Mouse (Mus musculus) left cerebral cortex, postnatal 10 days (tissue): ENCODE data around the gene Cpxm2. TPM values are rescaled to one million over a fixed set of nuclear protein-coding genes. Genes with fewer than 3 reads are reported as not detected.

ENCODE experiments used
- DNase-seq, 2 experiments: peaks; one replicate each; pipeline ENCODE4 v3.0.0; 2021 to 2022; ENCODE audit warnings: low spot score in 2 of 2, mixed read lengths in 1 of 2; ENCODE audit errors: extremely low spot score in 1 of 2
- intact Hi-C: fragments of 180-260 bp; cut with DNase I; formaldehyde crosslinking; loops from one replicate; pipeline ENCODE4 v1.15.1; 2025
- total RNA-seq, 2 experiments: library from RNA; stranded (reverse); gene quantifications; 2 replicates each; pipeline ENCODE4 v1.2.3; 2021

The Cpxm2 gene
- total RNA-seq: 1 to 10 TPM; 6.1 to 9.3 TPM

DNA sequence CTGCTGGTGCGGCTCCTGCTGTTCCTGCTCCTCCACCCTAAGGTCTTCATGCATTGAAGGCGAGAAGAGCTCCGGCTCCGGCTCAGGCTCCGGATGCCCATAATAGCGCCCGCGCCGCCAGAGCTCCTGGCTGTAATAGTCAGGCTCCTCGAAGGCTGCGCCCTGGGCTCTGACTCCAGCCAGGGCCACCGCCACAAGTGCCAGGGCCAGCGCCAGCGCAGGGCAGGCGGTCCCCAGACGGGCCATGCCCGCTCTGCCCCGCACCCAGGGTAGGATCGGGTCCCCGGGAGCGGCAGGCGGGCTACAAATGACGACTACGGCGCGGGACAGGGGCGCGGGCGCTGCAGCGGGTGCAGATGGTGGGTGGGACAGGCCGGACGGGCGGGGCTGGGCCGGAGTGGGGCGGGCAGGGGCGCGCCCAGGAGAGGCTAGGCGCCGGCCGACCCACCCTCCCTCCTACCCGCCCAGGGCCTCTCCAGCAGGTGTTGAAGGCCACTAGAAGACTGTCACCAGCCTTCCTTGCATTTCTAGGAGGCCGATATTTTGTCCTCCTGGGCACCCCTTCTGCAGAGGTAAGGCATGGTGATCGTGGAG, at the start of gene Cpxm2:
Gene Cpxm2, minus strand, starts transcription at position 372 of the 594 bp plus-strand sequence.
- intact Hi-C loops: no loop called here
- DNase-seq: peak in 1 of 2 experiments; percentile 34

DNA sequence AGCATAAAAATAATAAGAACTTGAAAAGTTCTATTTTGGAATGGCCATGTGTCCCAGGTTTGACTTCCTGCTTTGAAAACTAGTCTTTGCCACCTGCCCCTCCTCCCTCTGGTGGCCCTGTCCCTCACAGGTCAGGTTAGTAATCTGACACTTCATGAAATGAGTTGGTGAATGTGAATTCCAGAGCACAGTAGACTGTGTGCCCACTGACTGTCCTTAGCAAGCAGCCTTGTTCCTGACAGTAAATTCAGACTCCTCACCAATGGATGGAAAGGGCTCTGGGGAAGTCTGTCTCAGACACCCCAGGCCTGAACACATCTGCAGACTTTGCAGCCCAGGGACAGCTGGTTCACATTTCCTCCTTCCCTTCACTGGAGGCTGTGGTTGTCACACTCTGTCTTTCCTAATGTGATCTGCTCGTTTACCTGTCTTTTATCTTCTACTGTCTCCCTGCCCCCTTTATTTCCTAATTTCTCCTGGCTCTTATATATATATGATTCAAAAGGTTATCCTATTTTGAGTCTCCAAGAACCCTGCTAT, 49.6 kb upstream of the Cpxm2 start:
- DNase-seq: no peak
- intact Hi-C loops: no loop called here

DNA sequence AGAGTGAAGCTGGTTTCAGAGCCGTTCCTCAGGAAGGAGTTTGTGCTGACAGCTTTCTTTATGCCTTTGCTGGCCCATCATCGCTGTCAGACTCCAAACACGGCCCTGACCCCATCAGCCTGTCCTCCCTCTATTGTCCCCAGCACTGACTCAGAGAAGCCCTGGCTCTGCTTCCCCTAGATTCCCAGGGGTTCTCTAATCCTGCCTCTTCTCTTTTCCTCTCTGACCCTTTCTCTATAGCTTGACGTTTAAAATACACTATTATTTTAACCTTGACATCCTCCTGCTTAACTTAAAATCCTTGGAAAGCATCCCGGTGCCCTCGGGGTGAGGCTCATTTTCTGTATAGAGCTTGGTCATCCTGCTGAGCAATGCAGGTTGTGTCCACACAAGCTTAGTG, 45.1 kb upstream of the Cpxm2 start:
- no peak for DNase-seq
- intact Hi-C loops: no loop called here

DNA sequence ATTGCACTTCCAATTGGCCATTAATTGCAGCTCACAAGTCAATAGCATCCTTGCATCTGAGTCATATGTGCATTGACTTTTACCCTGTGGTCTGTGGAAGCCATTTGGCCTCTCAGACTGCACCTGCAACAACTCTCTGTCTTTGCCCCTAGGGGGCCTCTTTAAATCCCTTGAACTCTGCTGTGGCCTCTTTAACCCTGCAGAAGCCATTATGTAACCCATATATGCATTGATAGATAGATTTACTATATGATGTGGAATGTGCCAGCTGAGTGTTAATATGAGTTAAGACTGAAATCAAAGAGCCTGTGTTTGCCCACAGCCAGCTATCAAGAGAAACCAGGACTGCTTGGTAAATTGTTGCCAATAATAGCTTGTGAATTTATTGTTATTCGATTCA, 44.3 kb upstream of the Cpxm2 start:
- DNase-seq: no peak
- intact Hi-C loops: no loop called here

DNA sequence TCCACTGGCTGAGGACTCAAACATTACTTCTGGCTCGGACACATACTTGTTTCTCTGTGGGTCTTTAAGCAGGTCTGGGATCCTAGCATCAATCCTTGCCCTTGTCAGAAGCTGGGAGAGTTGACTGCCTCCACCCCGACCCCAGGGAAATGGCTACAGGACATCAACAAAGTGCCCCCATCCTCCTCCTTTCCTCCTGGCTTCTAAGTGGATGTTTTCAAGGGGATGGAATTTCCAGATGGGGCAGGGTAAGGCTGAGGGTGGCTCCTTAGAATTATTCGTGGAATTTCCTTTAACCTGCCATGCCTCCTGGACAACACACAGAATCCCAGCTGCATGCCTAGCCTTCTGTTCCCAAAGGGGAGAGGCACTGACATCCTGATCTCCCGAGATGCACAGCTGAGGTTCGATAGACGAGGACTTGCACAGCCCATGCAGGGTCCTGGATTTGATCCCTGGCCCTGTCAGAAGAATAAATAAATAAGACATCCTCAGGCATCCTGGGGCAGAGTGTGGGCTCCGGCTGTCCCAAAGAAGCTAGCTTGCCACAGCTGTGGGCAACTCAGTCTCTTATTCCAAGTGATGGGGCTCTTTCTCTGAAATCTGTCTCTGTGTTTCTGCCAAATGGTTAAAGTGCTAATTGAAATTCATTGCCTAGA, 43.4 kb upstream of the Cpxm2 start:
- intact Hi-C loops: no loop called here
- DNase-seq: no peak

DNA sequence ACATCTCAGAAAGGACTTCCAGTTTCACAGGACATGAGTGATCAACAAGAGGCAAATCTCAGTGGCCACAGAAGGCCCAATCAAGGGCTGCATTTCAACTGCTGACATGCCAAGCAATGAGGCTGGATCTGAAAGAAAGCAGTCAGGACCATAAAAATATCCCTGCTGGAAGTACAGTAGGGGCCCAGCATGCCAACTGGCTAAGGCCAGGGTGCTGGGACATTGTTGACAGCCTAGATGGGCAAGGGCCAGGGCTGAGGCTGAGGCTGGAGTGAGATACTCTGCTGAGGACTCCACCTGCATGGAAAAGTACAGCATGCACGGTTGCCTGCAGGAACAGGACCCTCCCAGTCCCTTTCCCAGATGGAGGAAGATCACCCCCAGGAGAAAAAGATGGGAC, 42.0 kb upstream of the Cpxm2 start:
- intact Hi-C loops: no loop called here
- no peak for DNase-seq

DNA sequence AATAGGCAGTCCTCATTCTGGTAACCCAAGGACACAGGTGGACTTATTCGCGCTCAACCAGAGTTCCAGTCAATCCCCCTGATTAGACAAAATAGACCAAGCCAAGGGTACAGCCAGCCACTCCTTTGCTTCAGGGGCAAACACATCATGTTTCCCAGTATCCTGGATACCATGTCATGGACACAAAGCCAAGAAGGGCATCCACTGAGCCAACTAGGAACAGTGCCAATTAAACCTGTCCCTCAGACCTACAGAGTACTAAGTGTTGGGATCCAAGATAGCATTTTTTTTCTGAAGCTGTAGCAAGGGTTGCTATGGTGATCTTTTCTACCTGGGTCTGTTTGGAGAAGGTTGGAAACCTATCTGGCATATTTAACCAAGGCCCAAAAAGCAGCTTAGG, 39.1 kb upstream of the Cpxm2 start:
- intact Hi-C loops: no loop called here
- no peak for DNase-seq

DNA sequence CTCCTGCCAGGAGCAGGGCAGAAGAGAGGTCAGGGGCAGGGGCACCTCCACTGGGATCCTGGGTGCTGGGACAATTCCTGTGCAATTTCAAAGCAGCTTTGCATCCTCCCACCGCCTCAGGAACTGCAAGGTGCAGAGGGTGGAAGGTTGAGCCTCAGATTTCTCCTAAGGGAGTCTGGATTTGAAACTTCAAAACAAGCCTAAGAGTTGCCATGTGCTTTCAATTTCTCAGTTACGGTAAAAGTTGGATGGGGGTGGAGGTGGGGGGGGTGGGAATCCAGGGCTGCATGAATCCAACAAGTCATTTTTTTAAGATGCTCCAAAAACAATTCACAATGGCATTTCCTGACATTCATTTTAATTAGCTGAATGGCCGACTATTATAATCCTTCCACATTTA, 32.9 kb upstream of the Cpxm2 start:
- no peak for DNase-seq
- intact Hi-C loops: no loop called here

DNA sequence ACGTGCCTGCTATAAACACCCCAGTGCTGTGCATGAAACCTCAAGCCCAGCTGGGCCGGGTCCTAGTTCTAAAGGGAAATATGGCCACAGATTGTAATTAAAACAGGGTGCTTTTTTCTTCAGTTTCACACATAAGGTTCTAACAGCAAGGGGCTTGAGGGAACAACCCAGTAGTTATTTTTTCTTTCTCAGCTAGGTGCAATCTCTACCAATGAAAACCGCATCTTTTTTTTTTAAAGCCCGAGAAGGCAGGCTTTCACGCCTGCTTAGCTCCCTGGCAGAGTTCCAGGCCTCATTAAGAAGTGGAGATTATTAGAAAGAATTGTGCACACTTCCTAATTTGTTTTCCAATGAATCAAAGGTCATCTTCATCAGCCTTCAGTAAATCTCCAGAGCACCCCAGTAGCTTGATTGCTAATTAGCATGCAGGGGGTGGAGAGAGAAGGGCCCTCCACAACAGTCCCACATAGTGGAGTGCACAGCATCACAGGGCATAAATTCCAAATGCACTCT, 29.4 kb upstream of the Cpxm2 start:
- DNase-seq: no peak

DNA sequence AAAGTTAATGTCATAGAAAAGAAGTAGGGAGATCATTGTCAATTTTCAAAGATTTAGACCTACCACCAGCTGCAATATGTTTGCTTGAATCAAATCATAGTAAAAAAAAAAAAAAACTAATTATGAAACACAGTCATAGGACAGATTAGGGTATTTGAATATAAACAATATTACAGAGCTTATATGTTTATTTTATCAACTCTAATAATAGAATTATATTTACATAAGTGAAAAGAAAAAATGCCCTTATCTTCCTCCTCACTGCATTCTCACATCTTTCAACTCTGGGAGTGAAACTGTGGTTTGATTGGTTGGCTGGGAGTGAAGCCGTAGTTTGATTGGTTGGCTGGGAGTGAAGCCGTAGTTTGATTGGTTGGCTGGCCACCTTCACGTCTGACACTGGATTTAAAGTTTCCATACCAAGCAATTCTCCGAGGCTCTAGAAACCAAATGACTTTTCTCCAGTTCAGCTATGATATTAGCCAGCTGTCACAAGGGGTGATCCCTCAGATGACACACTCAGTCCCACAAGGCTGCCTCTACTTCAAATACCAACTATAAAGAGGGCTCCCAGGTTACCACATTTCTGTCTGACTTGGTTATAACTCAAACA, 27.2 kb upstream of the Cpxm2 start:
- intact Hi-C loops: no loop called here
- DNase-seq: no peak

More for the DNA sequence above, 29.4 kb upstream of the Cpxm2 start:
- intact Hi-C loops: no loop called here

DNA sequence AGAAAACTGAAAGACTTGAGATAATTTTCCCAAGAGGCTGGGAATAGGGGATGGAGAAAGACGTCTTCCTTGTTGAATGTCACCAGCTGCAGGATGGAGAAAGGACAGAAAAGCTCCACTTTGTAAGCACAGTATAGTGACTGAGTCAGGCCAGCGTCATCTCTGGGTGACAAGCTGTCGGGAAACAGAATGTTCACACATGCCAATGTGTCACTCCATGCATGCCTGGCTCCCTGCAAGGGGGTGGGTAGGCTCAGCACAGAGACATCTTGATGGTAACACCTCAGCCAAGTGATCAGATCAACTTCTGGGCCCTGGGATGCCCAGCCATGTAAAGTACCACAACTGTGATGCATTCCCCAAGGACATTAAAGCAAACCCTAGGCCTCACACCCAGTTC, 26.5 kb upstream of the Cpxm2 start:
- intact Hi-C loops: no loop called here
- no peak for DNase-seq

DNA sequence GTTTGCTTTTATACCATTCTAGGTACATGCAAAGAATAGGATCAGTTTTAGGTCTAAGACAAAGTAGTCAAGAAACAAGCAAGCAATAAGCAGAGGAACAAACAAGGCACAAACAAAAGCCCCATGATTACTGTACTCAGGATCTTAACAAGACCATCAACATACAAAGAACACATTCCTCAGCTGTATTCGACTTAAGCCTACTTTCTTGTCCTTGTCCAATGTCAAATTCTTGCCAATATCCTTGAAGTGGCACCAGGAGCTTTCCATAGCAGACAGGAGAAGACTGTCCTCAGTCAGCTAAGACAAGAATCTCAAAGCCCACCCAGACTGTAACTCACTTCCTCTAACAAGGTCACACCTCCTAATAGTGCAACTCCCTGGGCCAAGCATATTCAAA, 24.5 kb upstream of the Cpxm2 start:
- intact Hi-C loops: no loop called here
- DNase-seq: no peak

DNA sequence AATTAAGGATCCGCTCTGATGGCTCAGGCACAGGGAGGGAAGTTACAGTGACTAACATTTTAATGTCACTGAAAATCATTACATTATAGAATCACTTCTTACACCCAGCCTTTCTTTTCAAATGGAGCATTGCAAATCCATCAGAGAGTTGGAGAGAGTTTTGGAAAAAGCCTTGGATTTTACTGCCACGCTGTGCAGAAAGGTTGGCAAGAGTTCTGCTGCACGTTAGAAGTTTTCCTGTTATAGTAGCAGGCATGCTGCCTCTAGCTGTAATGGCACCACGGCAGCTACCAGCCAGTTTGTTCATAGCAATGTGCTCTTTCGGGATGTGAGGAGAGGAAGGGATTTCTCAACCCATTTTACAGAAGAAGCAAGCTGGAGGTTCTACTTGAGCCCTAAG, 20.2 kb upstream of the Cpxm2 start:
- no peak for DNase-seq
- intact Hi-C loops: no loop called here

DNA sequence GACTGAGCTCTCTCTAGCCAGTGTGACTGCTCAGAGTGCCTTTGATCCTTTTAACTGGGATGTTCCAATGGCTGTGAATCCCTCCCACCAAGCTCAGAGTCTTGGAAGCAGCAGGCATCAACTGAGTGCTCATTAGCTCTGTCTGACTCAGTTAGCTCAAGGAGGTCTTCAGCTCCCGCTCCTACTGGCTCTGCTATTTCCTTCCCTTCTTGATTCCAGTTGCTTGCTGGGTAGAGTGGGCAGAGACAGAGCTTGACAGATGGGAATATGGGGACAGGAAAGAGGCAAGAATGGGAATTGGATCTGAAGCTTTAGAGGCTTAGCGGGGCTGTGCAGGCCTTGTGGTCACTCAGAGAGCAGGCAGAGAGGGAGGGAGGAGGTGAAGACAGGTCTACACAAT, 19.8 kb upstream of the Cpxm2 start:
- no peak for DNase-seq
- intact Hi-C loops: no loop called here

DNA sequence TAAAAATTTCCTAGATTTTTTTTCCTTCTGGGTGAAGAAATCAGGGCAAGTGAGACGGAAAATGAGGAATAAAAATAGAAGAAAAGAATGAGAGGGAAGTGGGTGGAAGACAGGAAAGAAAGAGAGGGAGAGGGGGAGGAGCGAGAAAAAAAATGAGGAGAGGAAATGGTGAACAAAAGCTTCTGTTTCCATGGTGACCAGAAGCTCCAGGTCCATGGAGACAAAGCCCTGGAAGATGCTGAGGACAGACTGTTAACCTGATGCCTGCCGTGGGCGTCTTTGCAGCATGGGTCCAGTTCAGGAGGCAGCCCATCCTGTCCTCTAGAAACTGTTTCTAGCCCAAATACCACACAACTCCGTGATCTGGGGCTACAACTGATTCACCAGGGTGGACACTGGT, 17.7 kb upstream of the Cpxm2 start:
- DNase-seq: peak in 1 of 2 experiments; percentile 33
- intact Hi-C loops: no loop called here

DNA sequence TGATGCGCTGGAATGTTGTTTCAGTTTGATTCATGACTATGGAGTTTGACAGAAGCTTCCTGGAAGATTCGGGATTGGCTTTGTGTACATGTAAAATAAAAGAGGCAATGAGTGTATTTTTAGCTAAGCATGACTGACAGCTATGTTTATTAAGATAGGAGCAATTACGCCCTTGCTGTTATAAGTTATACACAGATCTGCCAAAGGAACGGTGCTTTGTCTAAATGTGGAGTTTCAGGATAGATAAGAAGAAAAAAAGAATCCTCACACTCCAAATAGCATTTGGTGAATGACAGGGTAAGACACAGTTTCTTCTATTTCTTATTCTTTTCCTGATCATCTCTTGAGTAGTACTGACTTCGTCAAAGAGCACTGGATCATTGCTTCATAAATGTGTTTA, 17.2 kb upstream of the Cpxm2 start:
- intact Hi-C loops: no loop called here
- no peak for DNase-seq

DNA sequence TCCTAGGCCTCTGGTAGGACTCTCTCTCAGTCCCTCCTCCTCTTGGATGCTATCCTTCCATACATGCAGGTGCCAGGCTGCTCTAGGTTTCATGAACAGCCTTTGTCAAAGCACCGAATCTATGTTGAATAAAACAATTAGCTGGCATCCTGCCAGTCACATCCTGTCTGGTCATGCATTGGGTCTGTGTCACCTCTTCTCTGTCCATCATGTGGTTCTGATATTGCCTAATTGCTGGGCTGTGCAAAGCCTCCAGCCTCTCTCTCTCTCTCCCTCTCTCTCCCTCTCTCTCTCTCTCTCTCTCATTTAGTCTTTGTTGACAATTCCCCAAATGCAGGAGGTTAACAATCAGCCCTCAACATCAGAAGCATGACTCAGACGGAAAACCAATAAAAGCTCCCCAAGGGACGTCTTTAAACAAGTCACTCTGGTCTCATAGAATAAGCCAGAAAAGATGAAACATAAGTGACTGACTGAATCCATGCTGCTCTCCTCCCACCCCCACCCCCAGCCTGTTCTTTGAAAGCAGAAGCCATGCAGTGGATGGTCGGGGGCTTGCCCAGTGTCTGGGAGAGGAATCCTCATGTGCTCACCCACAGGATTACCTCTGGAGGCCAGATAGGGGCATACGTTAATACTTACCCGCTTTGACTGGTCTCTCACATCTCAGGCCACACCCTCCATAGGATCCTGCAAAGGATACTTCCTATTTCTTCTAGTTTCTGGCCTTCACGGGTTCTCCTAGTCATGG, 15.1 kb upstream of the Cpxm2 start:
- intact Hi-C loops: no loop called here
- DNase-seq: no peak

DNA sequence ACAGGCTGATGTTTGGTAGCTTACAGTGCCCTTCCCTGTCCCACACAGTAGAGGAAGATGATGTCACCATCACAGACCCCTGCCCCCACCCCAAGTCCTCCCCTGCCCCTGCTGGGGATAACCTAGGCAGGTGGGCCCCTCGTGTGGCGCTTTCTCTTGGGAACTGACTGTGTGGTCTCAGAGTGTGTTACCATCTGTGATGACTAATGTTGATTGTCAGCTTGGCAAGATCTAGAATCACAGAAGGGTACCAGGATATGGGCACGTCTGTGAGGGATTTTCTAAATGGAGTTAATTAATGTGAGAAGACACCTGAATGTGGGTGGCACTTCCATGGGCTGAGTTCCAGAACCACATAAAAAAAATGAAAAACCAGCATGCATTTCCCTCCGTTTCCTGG, 12.7 kb upstream of the Cpxm2 start:
- no peak for DNase-seq
- intact Hi-C loops: no loop called here

DNA sequence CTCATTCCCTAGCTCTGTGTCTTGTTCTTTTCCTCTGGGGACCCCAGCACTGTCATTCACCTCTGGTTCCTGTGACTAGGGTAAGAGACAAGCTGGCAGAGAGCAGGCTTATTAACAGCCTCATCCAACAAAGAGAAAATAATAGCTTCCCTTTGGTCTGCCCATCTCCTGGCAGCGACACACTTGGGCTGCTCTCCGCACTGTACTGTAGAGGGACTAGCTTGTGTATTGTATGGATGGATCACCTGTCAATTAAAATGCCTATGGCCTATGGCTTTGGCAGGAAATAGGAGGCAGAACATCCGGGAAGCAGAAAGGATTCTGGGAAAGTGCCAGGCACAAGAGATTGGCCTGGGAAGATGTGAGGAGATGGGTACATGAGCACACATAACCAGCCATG, 7.7 kb upstream of the Cpxm2 start:
- intact Hi-C loops: no loop called here
- DNase-seq: no peak
